Mouse (Mus musculus): ENCODE data around the gene Slc6a6.
A peak's percentile ranks its signal among the peaks of the same experiment; 100 is the strongest.

Slc6a6 gene

GRCm38 (mm10) chr6:91683602-91684473 is at the start of gene Slc6a6:
Gene Slc6a6, plus strand, starts transcription at chr6:91684053.
- DNase-seq (ENCODE audit: low read depth): peak; percentile 71

- DNase-seq (ENCODE audit: low read depth): no peak
Observed at GRCm38 (mm10) chr6:91634417-91634816, 49.4 kb upstream of the Slc6a6 start.

GRCm38 (mm10) chr6:91634876-91635275 is 49.0 kb upstream of the Slc6a6 start:
- DNase-seq (ENCODE audit: low read depth): no peak

DNA sequence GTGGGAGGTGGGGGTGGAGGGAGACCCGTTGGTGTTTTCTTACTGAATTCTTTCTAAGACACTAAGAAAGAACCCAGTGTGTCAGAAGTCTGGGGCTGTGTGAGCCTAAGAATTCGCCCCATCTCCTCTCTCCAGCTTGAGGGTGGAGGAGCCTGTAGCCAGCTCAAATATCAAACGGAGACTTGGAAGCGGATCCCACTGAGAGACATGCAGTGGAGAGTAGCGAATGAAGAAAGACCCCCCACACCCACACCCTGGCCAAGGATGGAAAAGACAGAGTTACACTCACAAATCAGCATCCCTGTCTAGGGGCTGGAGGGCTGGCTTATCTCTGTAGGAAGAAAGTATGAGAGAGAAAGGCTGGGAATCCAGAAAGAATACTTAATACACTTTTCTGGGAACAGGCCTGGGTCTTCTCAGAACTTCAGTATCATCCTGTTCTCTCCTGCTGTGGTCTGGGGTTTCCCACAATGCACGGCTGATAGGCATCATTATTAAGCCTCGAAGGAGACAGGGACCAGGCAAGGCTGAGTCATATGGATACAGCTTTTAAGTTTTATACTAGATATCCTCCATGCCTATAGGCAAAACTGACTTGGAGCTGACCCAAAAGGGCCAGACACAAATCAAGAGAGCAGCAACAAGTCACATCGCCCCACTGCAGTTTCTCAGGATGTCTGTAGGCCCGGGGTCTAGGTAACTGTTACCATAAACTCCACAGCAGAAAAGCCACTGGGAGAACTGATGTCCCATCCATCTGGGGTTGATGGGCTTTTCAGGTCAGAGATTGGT is 45.5 kb upstream of the Slc6a6 start:
- DNase-seq (ENCODE audit: low read depth): peak; percentile 20

DNA sequence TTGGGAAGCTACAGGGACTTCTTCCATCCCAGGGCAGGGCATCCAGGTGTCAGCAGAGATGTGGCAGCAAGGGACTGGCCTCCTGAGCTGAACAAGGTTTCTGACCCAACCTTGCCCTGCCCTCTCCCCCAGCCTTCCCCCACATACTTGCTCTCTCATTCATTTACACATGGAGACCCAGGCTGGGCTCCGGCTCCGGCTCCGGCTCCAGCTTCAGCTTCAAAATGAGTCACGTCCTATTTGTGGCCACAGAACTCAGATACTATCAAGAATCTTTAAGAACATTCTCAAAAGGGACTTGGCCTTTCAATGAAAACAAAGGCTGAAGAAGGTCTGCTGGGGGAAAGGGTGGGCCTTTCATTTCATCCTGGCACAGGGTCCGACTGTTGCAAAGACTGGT is 40.8 kb upstream of the Slc6a6 start:
- DNase-seq (ENCODE audit: low read depth): no peak

- no peak for DNase-seq (ENCODE audit: low read depth)
Observed at GRCm38 (mm10) chr6:91643416-91643921, 40.4 kb upstream of the Slc6a6 start.

- DNase-seq (ENCODE audit: low read depth): no peak
Observed at GRCm38 (mm10) chr6:91646019-91646418, 37.8 kb upstream of the Slc6a6 start.

GRCm38 (mm10) chr6:91646822-91647221 is 37.0 kb upstream of the Slc6a6 start:
- DNase-seq (ENCODE audit: low read depth): no peak

GRCm38 (mm10) chr6:91647385-91647791 is 36.5 kb upstream of the Slc6a6 start:
- DNase-seq (ENCODE audit: low read depth): no peak

DNA sequence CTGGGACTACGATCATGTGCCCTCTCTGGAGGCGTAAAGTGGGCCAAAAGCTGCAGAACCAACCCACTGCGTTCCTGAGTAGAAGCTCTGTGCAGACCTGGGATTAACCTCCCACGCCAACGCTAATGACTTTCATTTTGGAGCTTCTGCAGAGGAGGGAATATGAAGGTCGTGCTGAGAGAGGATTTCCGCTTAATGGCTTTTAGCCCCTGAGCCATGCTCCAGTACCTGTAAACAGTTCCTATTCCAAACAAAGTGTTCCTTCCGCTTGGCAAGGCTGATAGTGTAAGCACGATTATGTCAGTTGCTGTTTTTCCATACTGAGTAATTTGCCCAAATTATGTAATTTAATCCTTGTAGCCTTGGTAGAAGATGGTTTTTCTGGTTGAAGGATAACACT is 33.6 kb upstream of the Slc6a6 start:
- no peak for DNase-seq (ENCODE audit: low read depth)

DNA sequence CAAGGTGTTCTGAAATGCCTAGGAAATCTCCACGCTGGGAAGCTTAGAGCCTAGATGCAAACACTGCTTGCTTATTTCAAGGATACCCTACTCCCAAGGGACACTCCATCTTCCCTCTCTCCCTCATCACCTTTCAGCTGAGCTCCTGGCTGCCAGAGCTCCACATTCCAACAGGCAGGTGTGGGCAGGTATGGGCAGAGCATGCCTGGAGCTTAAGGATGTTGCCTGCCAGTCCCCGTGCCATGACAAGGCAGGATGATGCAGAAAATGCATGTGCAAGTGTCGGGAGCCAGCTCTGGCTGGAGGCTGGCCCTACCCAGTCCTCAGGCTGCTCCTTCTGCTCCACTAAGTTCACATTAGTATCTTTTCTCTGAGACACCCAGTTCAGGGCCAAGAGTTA is 31.6 kb upstream of the Slc6a6 start:
- no peak for DNase-seq (ENCODE audit: low read depth)

GRCm38 (mm10) chr6:91655244-91655643 is 28.6 kb upstream of the Slc6a6 start:
- no peak for DNase-seq (ENCODE audit: low read depth)

GRCm38 (mm10) chr6:91655874-91656433 is 27.9 kb upstream of the Slc6a6 start:
- DNase-seq (ENCODE audit: low read depth): no peak

- no peak for DNase-seq (ENCODE audit: low read depth)
Observed at GRCm38 (mm10) chr6:91658288-91658687, 25.6 kb upstream of the Slc6a6 start.

GRCm38 (mm10) chr6:91659841-91660509 is 23.9 kb upstream of the Slc6a6 start:
- DNase-seq (ENCODE audit: low read depth): no peak

DNA sequence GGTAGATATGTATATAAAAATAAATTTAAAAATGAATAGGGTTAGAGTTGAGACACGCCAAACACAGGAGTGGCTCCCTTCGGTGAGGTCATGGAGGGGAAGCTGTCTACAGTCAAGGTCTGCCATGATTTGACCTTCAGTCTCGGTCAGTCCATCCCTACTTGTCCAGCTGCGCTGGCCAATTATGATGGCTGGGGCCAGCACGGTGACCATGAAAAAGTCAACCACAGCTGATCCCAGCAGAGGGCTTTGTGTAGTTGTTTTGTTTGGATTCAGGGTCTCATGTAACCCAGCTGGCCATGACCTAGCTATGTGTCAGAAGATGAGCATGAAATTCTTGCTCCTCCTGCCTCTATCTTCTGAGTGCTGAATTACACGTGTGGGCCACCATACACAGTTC is 21.6 kb upstream of the Slc6a6 start:
- DNase-seq (ENCODE audit: low read depth): no peak

GRCm38 (mm10) chr6:91663616-91664015 is 20.2 kb upstream of the Slc6a6 start:
- DNase-seq (ENCODE audit: low read depth): no peak

DNA sequence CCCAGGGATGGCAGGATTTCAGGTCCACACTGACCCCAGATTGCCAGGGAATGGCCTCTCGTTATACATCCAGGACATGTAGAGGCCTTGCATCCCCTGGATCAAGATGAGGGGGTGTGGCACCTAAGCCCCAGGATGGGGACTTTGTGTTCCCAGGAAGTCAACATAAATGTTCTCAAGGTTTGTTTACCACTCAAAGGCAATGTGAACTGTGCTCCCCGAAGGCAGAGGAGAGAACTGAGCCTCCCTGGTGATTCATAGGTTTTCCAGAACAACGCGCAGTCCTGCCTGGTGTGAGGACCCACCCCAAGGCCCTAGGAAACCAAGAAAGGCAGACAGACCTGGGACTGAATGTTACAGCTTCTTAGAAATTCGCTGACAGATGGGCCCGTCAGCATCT is 18.6 kb upstream of the Slc6a6 start:
- no peak for DNase-seq (ENCODE audit: low read depth)

DNA sequence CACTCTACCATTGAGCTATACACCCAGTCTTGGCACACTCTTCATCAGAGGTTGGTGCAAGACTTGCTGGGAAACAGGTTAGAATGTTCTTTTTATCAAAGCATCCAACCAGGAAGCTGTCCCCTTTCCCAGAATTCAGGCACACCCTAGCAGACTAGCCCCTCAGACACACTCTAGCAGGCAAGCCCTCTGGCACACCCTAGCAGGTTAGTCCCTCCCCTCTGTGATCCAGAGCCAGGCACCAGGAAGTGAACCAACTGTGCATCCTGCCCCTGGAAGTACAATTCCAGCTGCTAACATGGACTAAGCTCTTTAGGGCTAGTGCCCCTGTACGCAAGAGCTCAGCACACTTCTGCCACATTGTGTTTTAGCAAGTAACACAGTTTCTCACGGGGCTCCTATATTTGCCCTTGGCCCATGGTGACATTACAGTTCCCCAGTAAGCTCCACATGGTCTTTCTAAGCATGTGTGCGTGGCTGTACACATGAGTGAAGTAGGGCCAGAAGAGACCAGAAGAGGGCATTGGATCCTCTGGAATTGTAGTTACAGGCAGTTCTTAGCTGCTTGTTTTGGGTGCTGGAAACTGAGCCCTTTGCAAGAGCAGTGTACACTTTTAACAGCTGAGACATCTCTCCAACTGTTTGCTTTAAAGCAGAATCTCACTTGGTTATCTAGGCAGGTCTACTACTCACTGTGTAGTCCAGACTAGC is 17.7 kb upstream of the Slc6a6 start:
- DNase-seq (ENCODE audit: low read depth): no peak

- DNase-seq (ENCODE audit: low read depth): no peak
Observed at GRCm38 (mm10) chr6:91667141-91667540, 16.7 kb upstream of the Slc6a6 start.

GRCm38 (mm10) chr6:91668276-91668675 is 15.6 kb upstream of the Slc6a6 start:
- no peak for DNase-seq (ENCODE audit: low read depth)
